11 mouse cellular contexts compared by ENCODE assay signal in the genomic region with DNA sequence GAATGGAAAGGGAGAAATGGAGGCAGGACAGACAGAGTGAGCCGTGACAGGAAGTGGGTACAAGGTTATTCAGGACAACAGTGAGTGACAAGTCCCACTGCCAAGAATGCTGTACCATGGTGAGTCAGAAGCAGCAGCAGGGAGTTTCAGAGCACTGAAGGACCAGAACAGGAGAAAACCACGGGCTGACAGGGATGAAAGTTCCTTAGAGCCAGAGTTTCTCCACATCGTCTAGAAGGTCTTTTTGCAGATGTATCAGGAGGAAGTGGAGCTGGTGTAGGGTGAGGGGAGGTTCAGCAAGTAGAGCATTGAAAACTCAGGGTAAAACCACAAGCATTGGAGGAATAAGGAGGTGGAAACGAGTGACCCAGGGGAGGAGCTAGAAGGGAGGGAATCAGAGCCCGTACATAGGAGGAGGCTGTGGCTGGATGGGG. TPM values are rescaled to one million over a fixed set of nuclear protein-coding genes. Genes with fewer than 3 reads are reported as not detected.
DNase-seq lines count a peak whose midpoint lies in the region; ATAC-seq and TF ChIP-seq lines count a peak whose summit lies in the region.
"Had no signal": no experiment of that assay in that cellular context is flagged by ENCODE, and none has a peak within 500 bp of the region (broad histone marks: within the 10 kb centered on the region; RNA-seq: fewer than 3 reads in every experiment).

No protein-coding gene starts in this region.

- TF ChIP-seq POLR2A in cerebellum, adult 2 months (IDR thresholded peaks at IDR 0.05; ENCODE audit: borderline replicate concordance, insufficient read depth, low read length), result no peak
- no peak for TF ChIP-seq POLR2A in thymus, adult 2 months (IDR thresholded peaks at IDR 0.05; ENCODE audit: control insufficient read depth, extremely low read depth, insufficient read depth, low read length, poor library complexity)

- peak overlapping the region; percentile 23 for H3K4me2 ChIP-seq in intestine, embryonic 16.5 days (ENCODE audit: low read depth, low read length)
- H3K4me2 ChIP-seq: neural tube, embryonic 13.5 days had no signal

- peak overlapping the region; percentile 47; the same call in 1 of the 2 replicates for H3K27ac ChIP-seq in cerebellum, adult 2 months (ENCODE audit: insufficient read depth, low read length)
- H3K27ac ChIP-seq in intestine, embryonic 16.5 days (ENCODE audit: low read length), result peak overlapping the region; percentile 75
- no peak overlapping the region for H3K27ac ChIP-seq in thymus, adult 2 months (ENCODE audit: control insufficient read depth, insufficient read depth, low read length)
- H3K27ac ChIP-seq: neural tube, embryonic 13.5 days had no signal

- H3K27me3 ChIP-seq in cerebellum, adult 2 months (ENCODE audit: control insufficient read depth, insufficient read depth, low read length), result no peaks in the 10 kb centered on the region
- no peaks in the 10 kb centered on the region for H3K27me3 ChIP-seq in intestine, embryonic 16.5 days (replicated peaks; ENCODE audit: control insufficient read depth, insufficient read depth, low read length)
- H3K27me3 ChIP-seq in thymus, adult 2 months (ENCODE audit: control insufficient read depth, insufficient read depth, low read length), result no peaks in the 10 kb centered on the region
- H3K27me3 ChIP-seq: neural tube, embryonic 13.5 days had no signal

- WGBS in cerebellum, adult 2 months, result 18% methylated on average over 5 of the region's 5 CpGs
- WGBS in intestine, embryonic 16.5 days, result 27% methylated on average over 5 of the region's 5 CpGs
- WGBS in thymus, adult 2 months, result 2% methylated on average over 5 of the region's 5 CpGs

- H3K4me1 ChIP-seq in cerebellum, adult 2 months (ENCODE audit: control insufficient read depth, insufficient read depth, low read length), result peaks cover 2% of the 10 kb centered on the region; the same call in 1 of the 2 replicates
- H3K4me1 ChIP-seq in intestine, embryonic 16.5 days (ENCODE audit: control insufficient read depth, insufficient read depth, low read length), result peaks cover 5% of the 10 kb centered on the region; the same call in 1 of the 2 replicates
- peaks cover 5% of the 10 kb centered on the region for H3K4me1 ChIP-seq in thymus, adult 2 months (replicated peaks; ENCODE audit: control insufficient read depth, insufficient read depth, low read length)
- H3K4me1 ChIP-seq: neural tube, embryonic 13.5 days had no signal

- no peak overlapping the region for H3K4me3 ChIP-seq in cerebellum, adult 2 months (replicated peaks; ENCODE audit: insufficient read depth, low read depth, low read length)
- H3K4me3 ChIP-seq in intestine, embryonic 16.5 days (ENCODE audit: low read length), result no peak overlapping the region
- H3K4me3 ChIP-seq in thymus, adult 2 months (ENCODE audit: control insufficient read depth, insufficient read depth, low read length), result no peak overlapping the region
- H3K4me3 ChIP-seq: neural tube, embryonic 13.5 days had no signal

- ATAC-seq in common myeloid progenitor, adult 5-6 weeks (replicated peaks; ENCODE audit: low read depth, poor library complexity, severe bottlenecking), result peak; percentile 88
- ATAC-seq in intestine, embryonic 16.5 days, result peak; percentile 72

- H3K36me3 ChIP-seq in intestine, embryonic 16.5 days (ENCODE audit: control insufficient read depth, insufficient read depth, low read length), result no peaks in the 10 kb centered on the region
- H3K36me3 ChIP-seq in thymus, adult 2 months (ENCODE audit: control insufficient read depth, insufficient read depth, low read length), result no peaks in the 10 kb centered on the region
- H3K36me3 ChIP-seq: neural tube, embryonic 13.5 days had no signal

- TF ChIP-seq CTCF in cerebellum, adult 2 months (IDR thresholded peaks at IDR 0.05; ENCODE audit: borderline replicate concordance, insufficient read depth, low read depth, low read length), result no peak
- no peak for TF ChIP-seq CTCF in thymus, adult 2 months (IDR thresholded peaks at IDR 0.05; ENCODE audit: borderline replicate concordance, control insufficient read depth, extremely low read depth, insufficient read depth, low read length, poor library complexity)

- no peak overlapping the region for H3K9ac ChIP-seq in intestine, embryonic 16.5 days (ENCODE audit: low read depth, low read length)
- H3K9ac ChIP-seq: neural tube, embryonic 13.5 days had no signal

- no peaks in the 10 kb centered on the region for H3K9me3 ChIP-seq in intestine, embryonic 16.5 days (ENCODE audit: control insufficient read depth, low read length)
- H3K9me3 ChIP-seq: neural tube, embryonic 13.5 days had no signal

- DNase-seq in cerebellum, adult 2 months, result no peak
- no peak for DNase-seq in cerebellum, postnatal 14 days
- DNase-seq in 3134 (ENCODE audit: extremely low read depth, insufficient read length, low spot score), result peak; percentile 77
- no peak for DNase-seq in thymus, adult 2 months
- DNase-seq in cerebellum, postnatal 4 days (ENCODE audit: low spot score in 2 of 2), result no peak
- DNase-seq in embryo, embryonic 11 days, result no peak
- DNase-seq: cerebellum, postnatal 10 days had no signal

RNA-seq across cellular contexts. Expression of gene Rarres2, which starts 6.6 kb away (rescaled TPM):
- polyA plus RNA-seq in cerebellum, adult 2 months (2012; rRNA removed), result 13.7 and 21.6 TPM in 2 replicates
- total RNA-seq in common myeloid progenitor, adult 5-6 weeks (2017), result not detected in 2 replicates
- 105 and 109 TPM in 2 replicates for polyA plus RNA-seq in intestine, embryonic 16.5 days (2015; fragmentation: Nextera tagmentation; extraction: Ambion mirVana)
- polyA plus RNA-seq in thymus, adult 2 months (2012; rRNA removed), result 17.5 and 28.8 TPM in 2 replicates

RNA-seq across cellular contexts. Expression of gene Gm45021, which starts 10.2 kb away (rescaled TPM):
- not detected in 2 replicates for polyA plus RNA-seq in cerebellum, adult 2 months (2012; rRNA removed)
- total RNA-seq in common myeloid progenitor, adult 5-6 weeks (2017), result not detected in 2 replicates
- not detected in 2 replicates for polyA plus RNA-seq in intestine, embryonic 16.5 days (2015; fragmentation: Nextera tagmentation; extraction: Ambion mirVana)
- not detected in 2 replicates for polyA plus RNA-seq in thymus, adult 2 months (2012; rRNA removed)
- total RNA-seq: left cerebral cortex, adult 8-10 months had no signal
- polyA plus RNA-seq: neural tube, embryonic 13.5 days had no signal

RNA-seq across cellular contexts. Expression of gene Repin1, which starts 14.5 kb away (rescaled TPM):
- polyA plus RNA-seq in cerebellum, adult 2 months (2012; rRNA removed), result 98.5 and 109 TPM in 2 replicates
- 19.7 and 23.1 TPM in 2 replicates for total RNA-seq in common myeloid progenitor, adult 5-6 weeks (2017)
- polyA plus RNA-seq in intestine, embryonic 16.5 days (2015; fragmentation: Nextera tagmentation; extraction: Ambion mirVana), result 22.1 and 22.4 TPM in 2 replicates
- polyA plus RNA-seq in thymus, adult 2 months (2012; rRNA removed), result 35.3 and 40.2 TPM in 2 replicates

RNA-seq across cellular contexts. Expression of gene Gm44965, which starts 14.5 kb away (rescaled TPM):
- polyA plus RNA-seq in cerebellum, adult 2 months (2012; rRNA removed), result not detected in 2 replicates
- total RNA-seq in common myeloid progenitor, adult 5-6 weeks (2017), result not detected in 2 replicates
- not detected in 2 replicates for polyA plus RNA-seq in intestine, embryonic 16.5 days (2015; fragmentation: Nextera tagmentation; extraction: Ambion mirVana)
- polyA plus RNA-seq in thymus, adult 2 months (2012; rRNA removed), result not detected in 2 replicates
- polyA plus RNA-seq: neural tube, embryonic 13.5 days had no signal

RNA-seq across cellular contexts. Expression of gene Zfp775, which starts 22.6 kb away (rescaled TPM):
- polyA plus RNA-seq in cerebellum, adult 2 months (2012; rRNA removed), result 7.4 and 7.6 TPM in 2 replicates
- total RNA-seq in common myeloid progenitor, adult 5-6 weeks (2017), result 2.1 and 3.3 TPM in 2 replicates
- 5.2 and 6.1 TPM in 2 replicates for polyA plus RNA-seq in intestine, embryonic 16.5 days (2015; fragmentation: Nextera tagmentation; extraction: Ambion mirVana)
- 8.2 and 10.2 TPM in 2 replicates for polyA plus RNA-seq in thymus, adult 2 months (2012; rRNA removed)
